Mouse (Mus musculus): Measurements from ENCODE around the gene Ppdpf. TPM values are rescaled to one million over a fixed set of nuclear protein-coding genes. Genes with fewer than 3 reads are reported as not detected.
"Not testable (repeated sequence)": the region's sequence is repeated elsewhere in the genome, so short reads cannot be mapped to it uniquely, and the experiment has no call there.

Gene Ppdpf
- polyA plus RNA-seq, 1 experiment from 2014 or later = 424 TPM

- no peaks in the 10 kb centered on the region for H3K27me3 ChIP-seq (replicated peaks)
- no peak overlapping the region for H3K4me3 ChIP-seq
- WGBS = 93% methylated on average over 3 of the region's 3 CpGs
- ATAC-seq (ENCODE audit: low FRiP score, low read depth) = no peak
- no peaks in the 10 kb centered on the region for H3K4me1 ChIP-seq
- H3K36me3 ChIP-seq = no peaks in the 10 kb centered on the region
- no peak overlapping the region for H3K4me2 ChIP-seq (replicated peaks)
- H3K9me3 ChIP-seq = no peaks in the 10 kb centered on the region
- H3K9ac ChIP-seq = no peak overlapping the region
- no peak overlapping the region for H3K27ac ChIP-seq
These were observed 12.4 kb upstream of the Ppdpf start for GRCm38 (mm10) chr2:181174646-181175045.

- Histone ChIP-seq H3K27me3 (replicated peaks) (no peaks in the 10 kb centered on the region), H3K27ac (no peak overlapping the region), H3K9me3 (no peaks in the 10 kb centered on the region), H3K9ac (no peak overlapping the region), H3K4me2 (replicated peaks) (no peak overlapping the region), H3K4me3 (no peak overlapping the region), H3K36me3 (no peaks in the 10 kb centered on the region), H3K4me1 (no peaks in the 10 kb centered on the region)
- WGBS = 74% methylated on average over 3 of the region's 3 CpGs
- no peak for ATAC-seq (ENCODE audit: low FRiP score, low read depth)
These were observed 9.0 kb upstream of the Ppdpf start for GRCm38 (mm10) chr2:181178015-181178414.

- no peak overlapping the region for H3K27ac ChIP-seq
- no peak overlapping the region for H3K9ac ChIP-seq
- ATAC-seq (ENCODE audit: low FRiP score, low read depth) = no peak
- H3K4me3 ChIP-seq = no peak overlapping the region
- no peaks in the 10 kb centered on the region for H3K9me3 ChIP-seq
- no peaks in the 10 kb centered on the region for H3K27me3 ChIP-seq (replicated peaks)
- H3K36me3 ChIP-seq = no peaks in the 10 kb centered on the region
- H3K4me1 ChIP-seq = no peaks in the 10 kb centered on the region
- no peak overlapping the region for H3K4me2 ChIP-seq (replicated peaks)
- WGBS = 89% methylated on average over 5 of the region's 5 CpGs
These were observed 8.6 kb upstream of the Ppdpf start for GRCm38 (mm10) chr2:181178471-181178870.

GRCm38 (mm10) chr2:181180898-181181297, 6.1 kb upstream of the Ppdpf start:
- 82% methylated on average over 6 of the region's 6 CpGs for WGBS
- Histone ChIP-seq H3K9ac (no peak overlapping the region), H3K4me1 (no peaks in the 10 kb centered on the region), H3K27me3 (replicated peaks) (no peaks in the 10 kb centered on the region), H3K9me3 (no peaks in the 10 kb centered on the region), H3K27ac (no peak overlapping the region), H3K4me3 (no peak overlapping the region), H3K4me2 (replicated peaks) (no peak overlapping the region), H3K36me3 (no peaks in the 10 kb centered on the region)
- ATAC-seq (ENCODE audit: low FRiP score, low read depth) = no peak

- Histone ChIP-seq H3K9me3 (no peaks in the 10 kb centered on the region), H3K9ac (peak overlapping the region; percentile 94), H3K4me3 (peak overlapping the region; percentile 76), H3K27me3 (replicated peaks) (no peaks in the 10 kb centered on the region), H3K4me1 (peaks cover 7% of the 10 kb centered on the region), H3K27ac (peak overlapping the region; percentile 90), H3K4me2 (replicated peaks) (peak overlapping the region; percentile 70), H3K36me3 (peaks cover 14% of the 10 kb centered on the region; the same call in 1 of the 2 replicates)
- peak; percentile 79 for ATAC-seq (ENCODE audit: low FRiP score, low read depth)
- under 1% methylated on average over 14 of the region's 14 CpGs for WGBS
These were observed 412 bp upstream of the Ppdpf start for GRCm38 (mm10) chr2:181186635-181187034.

- Histone ChIP-seq H3K36me3 (peaks cover 14% of the 10 kb centered on the region; the same call in 1 of the 2 replicates), H3K9ac (peak overlapping the region; percentile 33; the same call in 1 of the 2 replicates), H3K27me3 (replicated peaks) (no peaks in the 10 kb centered on the region), H3K4me3 (peak overlapping the region; percentile 76; the same call in 1 of the 2 replicates), H3K9me3 (no peaks in the 10 kb centered on the region), H3K27ac (no peak overlapping the region), H3K4me2 (replicated peaks) (peak overlapping the region; percentile 70), H3K4me1 (peaks cover 7% of the 10 kb centered on the region)
- WGBS = 72% methylated on average over 2 of the region's 2 CpGs
- no peak for ATAC-seq (ENCODE audit: low FRiP score, low read depth)
These were observed 1.6 kb downstream of the Ppdpf start for GRCm38 (mm10) chr2:181188681-181189080.

- peaks cover 14% of the 10 kb centered on the region; the same call in 1 of the 2 replicates for H3K36me3 ChIP-seq
- ATAC-seq (ENCODE audit: low FRiP score, low read depth) = no peak
- 96% methylated on average over 1 of the region's 1 CpGs for WGBS
- H3K9me3 ChIP-seq = no peaks in the 10 kb centered on the region
- H3K4me2 ChIP-seq (replicated peaks) = no peak overlapping the region
- no peak overlapping the region for H3K9ac ChIP-seq
- peaks cover 7% of the 10 kb centered on the region for H3K4me1 ChIP-seq
- no peak overlapping the region for H3K27ac ChIP-seq
- H3K27me3 ChIP-seq (replicated peaks) = no peaks in the 10 kb centered on the region
- no peak overlapping the region for H3K4me3 ChIP-seq
These were observed 2.3 kb downstream of the Ppdpf start for GRCm38 (mm10) chr2:181189321-181189720.

- not testable (repeated sequence) for ATAC-seq (ENCODE audit: low FRiP score, low read depth); H3K4me1 ChIP-seq
These were observed 4.3 kb downstream of the Ppdpf start for GRCm38 (mm10) chr2:181191385-181191784.

GRCm38 (mm10) chr2:181191936-181192335, 4.9 kb downstream of the Ppdpf start:
- no peaks in the 10 kb centered on the region for H3K27me3 ChIP-seq (replicated peaks)
- H3K4me2 ChIP-seq (replicated peaks) = no peak overlapping the region
- H3K4me1 ChIP-seq = peaks cover 7% of the 10 kb centered on the region
- WGBS = 61% methylated on average over 4 of the region's 4 CpGs
- H3K4me3 ChIP-seq = no peak overlapping the region
- no peak for ATAC-seq (ENCODE audit: low FRiP score, low read depth)
- no peak overlapping the region for H3K9ac ChIP-seq
- H3K27ac ChIP-seq = no peak overlapping the region
- H3K36me3 ChIP-seq = peaks cover 14% of the 10 kb centered on the region; the same call in 1 of the 2 replicates
- H3K9me3 ChIP-seq = no peaks in the 10 kb centered on the region

More at GRCm38 (mm10) chr2:181191385-181191784, 4.3 kb downstream of the Ppdpf start:
- peaks cover 14% of the 10 kb centered on the region; the same call in 1 of the 2 replicates for H3K36me3 ChIP-seq
- not testable (repeated sequence) for H3K4me2 ChIP-seq (replicated peaks); H3K9ac ChIP-seq; H3K27me3 ChIP-seq (replicated peaks); H3K27ac ChIP-seq; H3K4me3 ChIP-seq; H3K9me3 ChIP-seq
- 84% methylated on average over 4 of the region's 4 CpGs for WGBS

- Histone ChIP-seq H3K9me3 (no peaks in the 10 kb centered on the region), H3K27me3 (replicated peaks) (no peaks in the 10 kb centered on the region), H3K4me3 (no peak overlapping the region), H3K36me3 (peaks cover 14% of the 10 kb centered on the region; the same call in 1 of the 2 replicates), H3K4me1 (peaks cover 7% of the 10 kb centered on the region), H3K4me2 (replicated peaks) (no peak overlapping the region), H3K9ac (no peak overlapping the region), H3K27ac (no peak overlapping the region)
- no peak for ATAC-seq (ENCODE audit: low FRiP score, low read depth)
- WGBS = 77% methylated on average over 3 of the region's 3 CpGs
These were observed 6.0 kb downstream of the Ppdpf start for GRCm38 (mm10) chr2:181193044-181193443.

- H3K9ac ChIP-seq = no peak overlapping the region
- 88% methylated on average over 4 of the region's 4 CpGs for WGBS
- no peaks in the 10 kb centered on the region for H3K9me3 ChIP-seq
- ATAC-seq (ENCODE audit: low FRiP score, low read depth) = no peak
- no peaks in the 10 kb centered on the region for H3K36me3 ChIP-seq
- H3K27ac ChIP-seq = no peak overlapping the region
- no peaks in the 10 kb centered on the region for H3K27me3 ChIP-seq (replicated peaks)
- H3K4me2 ChIP-seq (replicated peaks) = no peak overlapping the region
- no peak overlapping the region for H3K4me3 ChIP-seq
- no peaks in the 10 kb centered on the region for H3K4me1 ChIP-seq
These were observed 9.7 kb downstream of the Ppdpf start for GRCm38 (mm10) chr2:181196628-181197300.

GRCm38 (mm10) chr2:181201606-181202005, 14.6 kb downstream of the Ppdpf start:
- no peak overlapping the region for H3K27ac ChIP-seq
- H3K9me3 ChIP-seq = no peaks in the 10 kb centered on the region
- no peak overlapping the region for H3K9ac ChIP-seq
- no peak overlapping the region for H3K4me3 ChIP-seq
- WGBS = 77% methylated on average over 3 of the region's 3 CpGs
- no peaks in the 10 kb centered on the region for H3K27me3 ChIP-seq (replicated peaks)
- H3K4me2 ChIP-seq (replicated peaks) = no peak overlapping the region
- H3K36me3 ChIP-seq = no peaks in the 10 kb centered on the region
- H3K4me1 ChIP-seq = no peaks in the 10 kb centered on the region
- no peak for ATAC-seq (ENCODE audit: low FRiP score, low read depth)

- H3K4me2 ChIP-seq (replicated peaks) = no peak within 1 kb of the TSS
- no peaks in the 10 kb centered on the region for H3K36me3 ChIP-seq
- no peaks in the 10 kb centered on the region for H3K27me3 ChIP-seq (replicated peaks)
- H3K4me1 ChIP-seq = no peaks in the 10 kb centered on the region
- H3K9me3 ChIP-seq = no peaks in the 10 kb centered on the region
- H3K9ac ChIP-seq = no peak within 1 kb of the TSS
- ATAC-seq (ENCODE audit: low FRiP score, low read depth) = no peak
- H3K27ac ChIP-seq = no peak within 1 kb of the TSS
- 88% methylated on average over 3 of the region's 3 CpGs for WGBS
- H3K4me3 ChIP-seq = no peak within 1 kb of the TSS
These were observed 15.4 kb downstream of the Ppdpf start, which contains the start of gene Ptk6 for GRCm38 (mm10) chr2:181202422-181202821. TSS of gene Ptk6 (minus strand) at chr2:181202789.

All from neural tube, embryonic 12.5 days (tissue).